Mouse (Mus musculus): Measurements from ENCODE around the gene Aldoart2. TPM values are rescaled to one million over a fixed set of nuclear protein-coding genes. Genes with fewer than 3 reads are reported as not detected.

The Aldoart2 gene
- 0.16 TPM in 1 of 2 replicates, not detected in the other for polyA plus RNA-seq (2014; fragmentation: Nextera tagmentation; extraction: Ambion mirVana)

- Histone ChIP-seq H3K27ac (replicated peaks in 1 of 2; ENCODE audit: control insufficient read depth in 1 of 2, insufficient read depth in 1 of 2, low read depth in 2 of 2, low read length in 2 of 2) (no peak within 1 kb of the TSS), H3K4me1 (ENCODE audit: control insufficient read depth in 2 of 2, insufficient read depth in 2 of 2, low read length in 2 of 2) (no peaks in the 10 kb centered on the region; a peak in 1 of 4 replicates), H3K9ac (ENCODE audit: low read length) (no peak within 1 kb of the TSS), H3K4me3 (ENCODE audit: control insufficient read depth in 1 of 2, insufficient read depth in 1 of 2, low read depth in 1 of 2, low read length in 2 of 2) (no peak within 1 kb of the TSS), H3K4me2 (ENCODE audit: low read length) (no peak within 1 kb of the TSS), H3K36me3 (ENCODE audit: control insufficient read depth, insufficient read depth, low read length) (no peaks in the 10 kb centered on the region), H3K27me3 (ENCODE audit: control insufficient read depth, insufficient read depth, low read length) (no peaks in the 10 kb centered on the region), H3K9me3 (ENCODE audit: control insufficient read depth, low read length) (no peaks in the 10 kb centered on the region)
- ATAC-seq (ENCODE audit: insufficient number of reproducible peaks, insufficient read depth, low FRiP score, low read depth) = no peak
- WGBS = 94% methylated on average over 19 of the region's 19 CpGs
Observed at GRCm38 (mm10) chr12:55565206-55565605, at the start of gene Aldoart2. Gene Aldoart2, plus strand, starts transcription at chr12:55565239.

DNA sequence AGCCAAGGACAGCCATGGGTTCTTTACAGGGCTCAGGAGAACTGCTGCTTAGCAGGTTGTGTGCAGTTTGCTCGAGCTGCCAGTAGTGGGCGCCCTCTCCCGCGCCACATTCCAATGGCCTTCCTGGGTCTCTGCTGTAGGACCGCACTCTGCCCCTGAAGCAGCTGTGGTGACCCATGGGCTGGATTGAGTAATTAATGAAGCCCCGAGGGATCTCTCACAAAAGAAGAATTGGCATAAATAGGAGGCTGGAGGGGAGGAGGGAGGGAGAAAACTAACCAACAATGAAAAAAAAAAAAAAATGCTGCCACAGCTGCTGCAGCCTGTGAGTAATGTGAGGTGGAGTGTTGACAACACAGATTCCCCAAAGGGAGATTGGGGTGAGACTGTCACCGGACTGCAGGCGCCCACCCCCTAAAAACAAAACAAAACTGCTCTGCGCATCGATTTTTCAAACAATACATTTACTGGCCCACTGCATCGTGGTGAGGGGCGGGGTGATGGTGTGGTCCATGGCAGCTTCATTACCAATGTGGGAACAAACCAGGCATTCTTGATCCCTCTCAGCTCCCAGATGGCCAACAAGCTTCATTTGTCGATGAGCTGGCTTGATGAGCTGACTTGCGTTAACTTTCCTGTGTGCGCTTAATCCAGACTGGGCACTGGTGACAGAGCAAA lies 46.8 kb upstream of the Aldoart2 start:
- H3K9ac ChIP-seq (ENCODE audit: low read length) = no peak overlapping the region
- H3K9me3 ChIP-seq (ENCODE audit: control insufficient read depth, low read length) = no peaks in the 10 kb centered on the region
- 47% methylated on average over 15 of the region's 15 CpGs for WGBS
- H3K4me2 ChIP-seq (ENCODE audit: low read length) = no peak overlapping the region
- 0 out of 4 replicates have a peak, but pooled peaks cover 0 to 2% of the 10 kb centered on the region in 2 experiments for H3K4me1 ChIP-seq (ENCODE audit: control insufficient read depth in 2 of 2, insufficient read depth in 2 of 2, low read length in 2 of 2)
- H3K36me3 ChIP-seq (ENCODE audit: control insufficient read depth, insufficient read depth, low read length) = no peaks in the 10 kb centered on the region
- no peak overlapping the region for H3K27ac ChIP-seq (replicated peaks in 1 of 2; ENCODE audit: control insufficient read depth in 1 of 2, insufficient read depth in 1 of 2, low read depth in 2 of 2, low read length in 2 of 2)
- H3K4me3 ChIP-seq (ENCODE audit: control insufficient read depth in 1 of 2, insufficient read depth in 1 of 2, low read depth in 1 of 2, low read length in 2 of 2) = no peak overlapping the region
- H3K27me3 ChIP-seq (ENCODE audit: control insufficient read depth, insufficient read depth, low read length) = no peaks in the 10 kb centered on the region
- no peak for ATAC-seq (ENCODE audit: insufficient number of reproducible peaks, insufficient read depth, low FRiP score, low read depth)

DNA sequence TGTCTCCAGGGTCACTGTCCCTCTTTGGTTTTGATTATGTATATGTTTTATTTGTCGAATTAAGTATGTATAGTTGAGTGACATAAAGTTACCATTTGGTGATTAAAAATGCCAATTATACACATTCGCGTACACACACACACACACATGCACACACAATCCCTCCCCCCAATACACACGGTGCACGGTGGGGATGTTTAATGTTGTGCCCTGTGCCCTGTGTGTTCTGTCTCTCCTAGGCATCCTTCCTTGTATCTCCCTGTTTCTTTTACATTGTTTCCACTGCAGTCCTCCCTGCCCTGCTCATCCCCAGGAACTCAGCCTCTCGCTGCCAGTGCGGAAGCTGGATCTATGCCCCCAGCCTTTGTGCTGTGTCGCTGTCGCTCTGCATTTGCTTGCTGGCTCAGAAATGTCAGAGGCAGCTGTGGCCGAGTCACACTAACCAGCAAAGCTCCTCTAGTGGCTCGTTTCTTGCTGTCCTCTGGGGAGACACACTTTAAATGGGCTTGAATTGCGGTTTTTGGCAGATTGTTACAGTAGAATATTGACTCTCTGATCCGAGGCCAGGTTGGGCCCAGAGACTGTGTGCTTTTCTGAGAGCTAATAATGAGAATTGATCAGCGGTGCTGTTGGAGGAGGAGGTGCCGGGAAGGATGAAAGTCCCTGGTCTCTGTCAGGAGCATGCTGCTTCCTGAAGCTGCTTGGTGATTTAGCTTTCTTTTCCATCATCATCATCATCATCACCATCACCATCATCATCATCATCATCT lies 37.9 kb upstream of the Aldoart2 start:
- H3K27ac ChIP-seq (replicated peaks in 1 of 2; ENCODE audit: control insufficient read depth in 1 of 2, insufficient read depth in 1 of 2, low read depth in 2 of 2, low read length in 2 of 2) = no peak overlapping the region
- H3K4me3 ChIP-seq (ENCODE audit: control insufficient read depth in 1 of 2, insufficient read depth in 1 of 2, low read depth in 1 of 2, low read length in 2 of 2) = no peak overlapping the region
- WGBS = 60% methylated on average over 15 of the region's 15 CpGs
- H3K4me2 ChIP-seq (ENCODE audit: low read length) = no peak overlapping the region
- ATAC-seq (ENCODE audit: insufficient number of reproducible peaks, insufficient read depth, low FRiP score, low read depth) = no peak
- H3K27me3 ChIP-seq (ENCODE audit: control insufficient read depth, insufficient read depth, low read length) = no peaks in the 10 kb centered on the region
- no peaks in the 10 kb centered on the region for H3K4me1 ChIP-seq (ENCODE audit: control insufficient read depth in 2 of 2, insufficient read depth in 2 of 2, low read length in 2 of 2)
- H3K36me3 ChIP-seq (ENCODE audit: control insufficient read depth, insufficient read depth, low read length) = no peaks in the 10 kb centered on the region
- H3K9ac ChIP-seq (ENCODE audit: low read length) = no peak overlapping the region
- H3K9me3 ChIP-seq (ENCODE audit: control insufficient read depth, low read length) = no peaks in the 10 kb centered on the region

DNA sequence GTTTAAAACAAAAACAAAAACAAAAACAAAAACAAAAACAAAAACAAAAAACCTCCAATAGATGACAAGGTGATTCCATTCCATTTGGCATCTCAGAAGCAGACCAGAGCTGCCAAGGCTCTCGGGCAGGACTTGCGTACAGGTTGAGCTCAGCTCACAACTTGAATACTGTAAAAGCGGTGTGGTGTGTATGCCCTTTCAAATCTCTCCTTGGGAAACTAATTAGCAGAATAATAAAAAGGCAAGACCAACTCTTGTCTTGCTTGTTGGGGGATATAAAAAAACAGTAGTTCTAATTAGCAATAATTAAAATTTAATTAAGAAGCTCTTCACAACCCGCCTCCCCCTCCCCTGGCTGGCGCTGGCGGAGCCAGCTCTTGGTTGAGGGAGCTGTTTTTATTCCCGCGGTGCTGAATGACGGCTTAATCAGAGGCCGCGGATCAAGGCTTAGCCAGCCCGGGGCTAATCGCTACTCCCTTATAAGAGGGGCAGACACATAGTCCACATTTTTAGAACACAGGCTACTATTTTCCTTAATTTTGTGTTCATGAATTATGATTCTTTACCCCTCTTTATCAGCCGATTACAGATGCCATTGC lies 28.4 kb upstream of the Aldoart2 start:
- Histone ChIP-seq H3K9me3 (ENCODE audit: control insufficient read depth, low read length) (no peaks in the 10 kb centered on the region), H3K4me1 (ENCODE audit: control insufficient read depth in 2 of 2, insufficient read depth in 2 of 2, low read length in 2 of 2) (no peaks in the 10 kb centered on the region), H3K4me3 (ENCODE audit: control insufficient read depth in 1 of 2, insufficient read depth in 1 of 2, low read depth in 1 of 2, low read length in 2 of 2) (no peak overlapping the region), H3K36me3 (ENCODE audit: control insufficient read depth, insufficient read depth, low read length) (no peaks in the 10 kb centered on the region), H3K27me3 (ENCODE audit: control insufficient read depth, insufficient read depth, low read length) (peaks cover 7% of the 10 kb centered on the region; the same call in 1 of the 2 replicates), H3K9ac (ENCODE audit: low read length) (no peak overlapping the region), H3K27ac (replicated peaks in 1 of 2; ENCODE audit: control insufficient read depth in 1 of 2, insufficient read depth in 1 of 2, low read depth in 2 of 2, low read length in 2 of 2) (no peak overlapping the region), H3K4me2 (ENCODE audit: low read length) (no peak overlapping the region)
- no peak for ATAC-seq (ENCODE audit: insufficient number of reproducible peaks, insufficient read depth, low FRiP score, low read depth)
- 8% methylated on average over 14 of the region's 14 CpGs for WGBS

DNA sequence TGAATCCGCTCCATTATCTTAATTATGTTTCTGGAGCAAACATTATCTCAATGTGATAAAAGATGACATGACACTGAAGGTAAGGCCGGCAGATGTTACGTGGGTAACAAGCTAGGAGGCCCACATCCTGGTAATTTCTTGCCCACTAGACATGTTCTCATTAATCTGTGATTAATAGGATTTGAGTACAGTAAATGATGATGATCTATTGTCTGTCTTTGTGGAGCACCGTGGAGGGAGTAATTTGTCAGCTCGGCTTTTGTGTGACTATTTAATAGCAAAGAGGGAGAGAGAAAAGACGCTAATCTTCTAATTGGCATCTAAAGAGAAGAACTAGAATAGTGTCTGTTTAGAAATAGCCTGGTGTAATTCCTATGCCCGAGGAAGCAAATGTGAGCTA lies 27.3 kb upstream of the Aldoart2 start:
- Histone ChIP-seq H3K36me3 (ENCODE audit: control insufficient read depth, insufficient read depth, low read length) (no peaks in the 10 kb centered on the region), H3K4me3 (ENCODE audit: control insufficient read depth in 1 of 2, insufficient read depth in 1 of 2, low read depth in 1 of 2, low read length in 2 of 2) (no peak overlapping the region), H3K27me3 (ENCODE audit: control insufficient read depth, insufficient read depth, low read length) (peaks cover 7% of the 10 kb centered on the region; the same call in 1 of the 2 replicates), H3K4me1 (ENCODE audit: control insufficient read depth in 2 of 2, insufficient read depth in 2 of 2, low read length in 2 of 2) (no peaks in the 10 kb centered on the region), H3K27ac (replicated peaks in 1 of 2; ENCODE audit: control insufficient read depth in 1 of 2, insufficient read depth in 1 of 2, low read depth in 2 of 2, low read length in 2 of 2) (no peak overlapping the region), H3K4me2 (ENCODE audit: low read length) (no peak overlapping the region), H3K9me3 (ENCODE audit: control insufficient read depth, low read length) (no peaks in the 10 kb centered on the region), H3K9ac (ENCODE audit: low read length) (no peak overlapping the region)
- WGBS = 68% methylated on average over 7 of the region's 7 CpGs
- no peak for ATAC-seq (ENCODE audit: insufficient number of reproducible peaks, insufficient read depth, low FRiP score, low read depth)

DNA sequence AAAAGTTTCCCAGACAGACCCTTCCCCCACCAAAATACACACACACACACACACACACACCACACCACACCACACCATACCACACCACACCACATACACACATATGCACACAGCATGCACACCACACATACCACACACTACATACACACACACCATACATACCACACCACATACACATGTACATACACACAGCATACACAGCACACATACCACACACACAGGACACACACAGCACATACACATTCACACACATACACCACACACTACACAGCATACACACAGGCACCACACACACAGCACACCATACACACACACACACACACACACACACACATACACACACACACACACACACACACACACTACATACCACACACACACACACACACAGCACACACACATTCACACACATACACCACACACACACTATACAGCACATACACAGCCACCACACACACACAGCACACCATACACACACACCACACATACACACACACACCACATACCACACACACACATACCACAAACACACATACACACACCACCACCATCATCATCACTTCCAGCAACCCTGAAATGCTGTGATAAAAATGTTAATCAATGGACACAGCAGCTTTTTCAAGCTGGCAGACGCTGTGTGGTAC lies 26.6 kb upstream of the Aldoart2 start:
- H3K4me3 ChIP-seq (ENCODE audit: control insufficient read depth in 1 of 2, insufficient read depth in 1 of 2, low read depth in 1 of 2, low read length in 2 of 2) = no peak overlapping the region
- H3K4me2 ChIP-seq (ENCODE audit: low read length) = no peak overlapping the region
- no peak overlapping the region for H3K9ac ChIP-seq (ENCODE audit: low read length)
- no peak overlapping the region for H3K27ac ChIP-seq (replicated peaks in 1 of 2; ENCODE audit: control insufficient read depth in 1 of 2, insufficient read depth in 1 of 2, low read depth in 2 of 2, low read length in 2 of 2)
- H3K9me3 ChIP-seq (ENCODE audit: control insufficient read depth, low read length) = no peaks in the 10 kb centered on the region
- no peaks in the 10 kb centered on the region for H3K36me3 ChIP-seq (ENCODE audit: control insufficient read depth, insufficient read depth, low read length)
- no peaks in the 10 kb centered on the region for H3K4me1 ChIP-seq (ENCODE audit: control insufficient read depth in 2 of 2, insufficient read depth in 2 of 2, low read length in 2 of 2)
- peaks cover 7% of the 10 kb centered on the region; the same call in 1 of the 2 replicates for H3K27me3 ChIP-seq (ENCODE audit: control insufficient read depth, insufficient read depth, low read length)
- WGBS = 78% methylated on average over 1 of the region's 1 CpGs
- ATAC-seq (ENCODE audit: insufficient number of reproducible peaks, insufficient read depth, low FRiP score, low read depth) = peak; percentile 64; the same call in 1 of the 2 replicates

DNA sequence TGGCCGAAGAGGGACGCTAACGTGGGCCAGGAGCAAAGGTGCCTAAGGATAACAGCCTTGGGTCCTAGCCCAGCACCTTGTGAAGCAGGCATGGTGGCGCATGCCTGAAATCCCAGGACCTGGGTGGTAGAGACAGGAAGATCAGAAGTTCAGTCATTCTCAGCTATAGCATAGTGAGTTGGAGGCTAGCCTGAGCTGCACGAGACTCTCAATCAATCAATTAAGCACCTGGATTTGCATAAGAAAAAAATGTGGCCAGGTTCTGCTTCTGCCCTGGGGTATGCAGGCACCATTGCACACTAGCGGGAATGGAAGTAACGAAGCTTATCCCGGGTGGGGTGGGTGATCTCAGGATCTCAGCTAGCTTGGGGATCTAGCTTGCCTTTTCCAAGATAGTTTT lies 25.9 kb upstream of the Aldoart2 start:
- 58% methylated on average over 8 of the region's 8 CpGs for WGBS
- H3K36me3 ChIP-seq (ENCODE audit: control insufficient read depth, insufficient read depth, low read length) = no peaks in the 10 kb centered on the region
- no peak overlapping the region for H3K27ac ChIP-seq (replicated peaks in 1 of 2; ENCODE audit: control insufficient read depth in 1 of 2, insufficient read depth in 1 of 2, low read depth in 2 of 2, low read length in 2 of 2)
- H3K4me2 ChIP-seq (ENCODE audit: low read length) = no peak overlapping the region
- no peak for ATAC-seq (ENCODE audit: insufficient number of reproducible peaks, insufficient read depth, low FRiP score, low read depth)
- H3K9me3 ChIP-seq (ENCODE audit: control insufficient read depth, low read length) = no peaks in the 10 kb centered on the region
- no peaks in the 10 kb centered on the region for H3K4me1 ChIP-seq (ENCODE audit: control insufficient read depth in 2 of 2, insufficient read depth in 2 of 2, low read length in 2 of 2)
- no peak overlapping the region for H3K9ac ChIP-seq (ENCODE audit: low read length)
- H3K4me3 ChIP-seq (ENCODE audit: control insufficient read depth in 1 of 2, insufficient read depth in 1 of 2, low read depth in 1 of 2, low read length in 2 of 2) = no peak overlapping the region
- H3K27me3 ChIP-seq (ENCODE audit: control insufficient read depth, insufficient read depth, low read length) = peaks cover 7% of the 10 kb centered on the region; the same call in 1 of the 2 replicates

Data from heart, embryonic 14.5 days (tissue).